Mouse (Mus musculus): ENCODE data around the gene 2810408A11Rik.

The 2810408A11Rik gene

GRCm38 (mm10) chr11:69912716-69913530, 12.1 kb upstream of the 2810408A11Rik start:
- no peak for DNase-seq (ENCODE audit: low read depth)

- no peak for DNase-seq (ENCODE audit: low read depth)
These were observed 10.9 kb upstream of the 2810408A11Rik start for GRCm38 (mm10) chr11:69911701-69912100.

GRCm38 (mm10) chr11:69910781-69911560, 10.2 kb upstream of the 2810408A11Rik start:
- no peak for DNase-seq (ENCODE audit: low read depth)

- DNase-seq (ENCODE audit: low read depth), result no peak
These were observed 9.4 kb upstream of the 2810408A11Rik start for GRCm38 (mm10) chr11:69910177-69910576.

GRCm38 (mm10) chr11:69909174-69909573, 8.4 kb upstream of the 2810408A11Rik start:
- no peak for DNase-seq (ENCODE audit: low read depth)

- no peak for DNase-seq (ENCODE audit: low read depth)
These were observed 7.9 kb upstream of the 2810408A11Rik start for GRCm38 (mm10) chr11:69908645-69909044.

GRCm38 (mm10) chr11:69904311-69904710, 3.5 kb upstream of the 2810408A11Rik start:
- DNase-seq (ENCODE audit: low read depth), result no peak

- no peak for DNase-seq (ENCODE audit: low read depth)
These were observed 2.2 kb upstream of the 2810408A11Rik start for GRCm38 (mm10) chr11:69902972-69903371.

GRCm38 (mm10) chr11:69901993-69902392, 1.2 kb upstream of the 2810408A11Rik start:
- no peak for DNase-seq (ENCODE audit: low read depth)

GRCm38 (mm10) chr11:69901406-69901846, 639 bp upstream of the 2810408A11Rik start:
- DNase-seq (ENCODE audit: low read depth), result peak; percentile 94

GRCm38 (mm10) chr11:69899870-69900269, 917 bp downstream of the 2810408A11Rik start:
- no peak for DNase-seq (ENCODE audit: low read depth)

- DNase-seq (ENCODE audit: low read depth), result no peak
These were observed 5.5 kb downstream of the 2810408A11Rik start, which contains the start of gene Acap1 for GRCm38 (mm10) chr11:69895291-69895690. Gene Acap1 (minus strand): TSS chr11:69895539.

GRCm38 (mm10) chr11:69894671-69895070, 6.1 kb downstream of the 2810408A11Rik start:
- DNase-seq (ENCODE audit: low read depth), result no peak

GRCm38 (mm10) chr11:69891482-69891881, 9.3 kb downstream of the 2810408A11Rik start:
- no peak for DNase-seq (ENCODE audit: low read depth)

- no peak for DNase-seq (ENCODE audit: low read depth)
These were observed 13.7 kb downstream of the 2810408A11Rik start for GRCm38 (mm10) chr11:69886907-69887635.

- no peak for DNase-seq (ENCODE audit: low read depth)
These were observed 16.1 kb downstream of the 2810408A11Rik start for GRCm38 (mm10) chr11:69884663-69885062.

- no peak for DNase-seq (ENCODE audit: low read depth)
These were observed 16.5 kb downstream of the 2810408A11Rik start for GRCm38 (mm10) chr11:69884240-69884639.

GRCm38 (mm10) chr11:69883527-69884151, 17.1 kb downstream of the 2810408A11Rik start:
- DNase-seq (ENCODE audit: low read depth), result no peak

GRCm38 (mm10) chr11:69883066-69883465, 17.7 kb downstream of the 2810408A11Rik start:
- no peak for DNase-seq (ENCODE audit: low read depth)

GRCm38 (mm10) chr11:69881787-69882670, 18.8 kb downstream of the 2810408A11Rik start:
- no peak for DNase-seq (ENCODE audit: low read depth)

Data from c-Kit-positive CD71-negative TER-119-negative erythroid progenitor cells, embryonic 14.5 days (primary cell).